Mouse (Mus musculus): ENCODE measurements around the gene Fktn.

Fktn gene

GRCm38 (mm10) chr4:53713704-53714050, at the start of gene Fktn:
TSS of gene Fktn (plus strand) at chr4:53713998.
- TF ChIP-seq GATA4 (IDR thresholded peaks at IDR 0.05; ENCODE audit: insufficient replicate concordance, low read length) = no peak

GRCm38 (mm10) chr4:53682092-53682491, 31.7 kb upstream of the Fktn start:
- no peak for TF ChIP-seq GATA4 (IDR thresholded peaks at IDR 0.05; ENCODE audit: insufficient replicate concordance, low read length)

- no peak for TF ChIP-seq GATA4 (IDR thresholded peaks at IDR 0.05; ENCODE audit: insufficient replicate concordance, low read length)
Observed at GRCm38 (mm10) chr4:53688965-53689364, 24.8 kb upstream of the Fktn start.

- no peak for TF ChIP-seq GATA4 (IDR thresholded peaks at IDR 0.05; ENCODE audit: insufficient replicate concordance, low read length)
Observed at GRCm38 (mm10) chr4:53691418-53691817, 22.4 kb upstream of the Fktn start.

- TF ChIP-seq GATA4 (IDR thresholded peaks at IDR 0.05; ENCODE audit: insufficient replicate concordance, low read length) = no peak
Observed at GRCm38 (mm10) chr4:53710021-53710420, 3.8 kb upstream of the Fktn start.

- no peak for TF ChIP-seq GATA4 (IDR thresholded peaks at IDR 0.05; ENCODE audit: insufficient replicate concordance, low read length)
Observed at GRCm38 (mm10) chr4:53710555-53711328, 3.1 kb upstream of the Fktn start.

- TF ChIP-seq GATA4 (IDR thresholded peaks at IDR 0.05; ENCODE audit: insufficient replicate concordance, low read length) = peak; percentile 3; the same call in 1 of the 2 replicates
Observed at GRCm38 (mm10) chr4:53714051-53714814, 435 bp downstream of the Fktn start.

- no peak for TF ChIP-seq GATA4 (IDR thresholded peaks at IDR 0.05; ENCODE audit: insufficient replicate concordance, low read length)
Observed at GRCm38 (mm10) chr4:53715977-53716376, 2.2 kb downstream of the Fktn start.

- TF ChIP-seq GATA4 (IDR thresholded peaks at IDR 0.05; ENCODE audit: insufficient replicate concordance, low read length) = no peak
Observed at GRCm38 (mm10) chr4:53717546-53717945, 3.7 kb downstream of the Fktn start.

GRCm38 (mm10) chr4:53718261-53718660, 4.5 kb downstream of the Fktn start:
- TF ChIP-seq GATA4 (IDR thresholded peaks at IDR 0.05; ENCODE audit: insufficient replicate concordance, low read length) = no peak

GRCm38 (mm10) chr4:53722506-53722905, 8.7 kb downstream of the Fktn start:
- TF ChIP-seq GATA4 (IDR thresholded peaks at IDR 0.05; ENCODE audit: insufficient replicate concordance, low read length) = no peak

- TF ChIP-seq GATA4 (IDR thresholded peaks at IDR 0.05; ENCODE audit: insufficient replicate concordance, low read length) = no peak
Observed at GRCm38 (mm10) chr4:53728121-53728520, 14.3 kb downstream of the Fktn start.

- TF ChIP-seq GATA4 (IDR thresholded peaks at IDR 0.05; ENCODE audit: insufficient replicate concordance, low read length) = no peak
Observed at GRCm38 (mm10) chr4:53738956-53739616, 25.3 kb downstream of the Fktn start.

GRCm38 (mm10) chr4:53749831-53750230, 36.0 kb downstream of the Fktn start:
- TF ChIP-seq GATA4 (IDR thresholded peaks at IDR 0.05; ENCODE audit: insufficient replicate concordance, low read length) = no peak

GRCm38 (mm10) chr4:53750391-53751120, 36.8 kb downstream of the Fktn start:
- TF ChIP-seq GATA4 (IDR thresholded peaks at IDR 0.05; ENCODE audit: insufficient replicate concordance, low read length) = no peak
